Mouse (Mus musculus) stomach, embryonic 16.5 days (tissue): ENCODE results near the gene Dok5. TPM values are rescaled to one million over a fixed set of nuclear protein-coding genes. Genes with fewer than 3 reads are reported as not detected.

Experiments used
- ATAC-seq: fragments of 200-750 bp; cut with Nextera tagmentation; 2 replicates; pipeline ENCODE4 v1.8.0; 2017; ENCODE audit warnings: moderate number of reproducible peaks, moderate TSS enrichment; ENCODE audit not compliant: insufficient read depth, low FRiP score
- H3K27ac ChIP-seq: fragments of 300-500 bp; sonication (generic); 2 replicates; pipeline ENCODE4 v1.5.1; 2014; ENCODE audit warnings: low read length
- H3K27me3 ChIP-seq: fragments of 300-500 bp; sonication (generic); 2 replicates; pipeline ENCODE4 v1.6.1; 2014; ENCODE audit warnings: low read length, control low read depth, mixed read lengths; ENCODE audit not compliant: control insufficient read depth, insufficient read depth
- H3K36me3 ChIP-seq: fragments of 300-500 bp; sonication (generic); 2 replicates; pipeline ENCODE4 v1.6.1; 2014; ENCODE audit warnings: low read length; ENCODE audit not compliant: control insufficient read depth, insufficient read depth
- H3K4me1 ChIP-seq: fragments of 300-500 bp; sonication (generic); 2 replicates; pipeline ENCODE4 v1.6.1; 2014; ENCODE audit warnings: low read length, control low read depth, mixed read lengths; ENCODE audit not compliant: control insufficient read depth, insufficient read depth
- H3K4me2 ChIP-seq: fragments of 300-500 bp; sonication (generic); 2 replicates; pipeline ENCODE4 v1.6.1; 2014; ENCODE audit warnings: low read depth, low read length, mixed read lengths
- H3K4me3 ChIP-seq: fragments of 300-500 bp; sonication (generic); replicated peaks from 2 replicates; pipeline ENCODE4 v1.5.1; 2014; ENCODE audit warnings: mild to moderate bottlenecking, low read length
- H3K9ac ChIP-seq: fragments of 300-500 bp; sonication (generic); 2 replicates; pipeline ENCODE4 v1.6.1; 2014; ENCODE audit warnings: low read length
- H3K9me3 ChIP-seq: fragments of 300-500 bp; sonication (generic); replicated peaks from 2 replicates; pipeline ENCODE4 v1.6.1; 2016; ENCODE audit warnings: low read length, control low read depth; ENCODE audit not compliant: control insufficient read depth
- WGBS: fragments of 180-500 bp; shearing (Covaris S2); extraction: QIAGEN DNeasy Blood & Tissue Kit; methylation state at CpG from one replicate; pipeline ENCODE4 v1.1.7; 2014; 5-methylcytosine and 5-hydroxymethylcytosine counted together
- polyA plus RNA-seq: library from polyadenylated mRNA; unstranded; fragments of >200 nt; fragmentation: Nextera tagmentation; extraction: Ambion mirVana; gene quantifications from 2 replicates; pipeline ENCODE4 v1.2.1, GENCODE M21; 2015

The Dok5 gene
- polyA plus RNA-seq, 1 experiment from 2014 or later, result 3.5 TPM

DNA sequence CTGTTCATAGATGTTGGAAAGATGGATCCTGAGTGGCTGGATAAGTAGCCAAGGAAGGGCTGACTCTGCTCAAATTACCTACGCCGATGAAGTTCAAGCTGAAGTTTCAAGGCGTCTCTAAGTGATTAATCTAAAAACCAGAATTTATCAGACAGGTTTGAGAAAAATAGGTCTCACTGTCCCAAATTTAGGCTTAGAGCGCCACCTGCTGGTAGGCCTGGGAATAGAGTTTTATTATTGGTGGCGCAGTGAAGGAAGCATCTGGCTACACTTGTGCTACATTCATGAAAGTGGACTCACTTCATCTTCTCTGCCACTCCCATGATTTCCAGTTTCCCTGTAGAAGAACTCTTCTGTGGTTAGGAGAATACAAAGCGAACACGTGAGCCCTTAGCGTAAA, 141.8 kb downstream of the Dok5 start:
- H3K4me3 ChIP-seq, result no peak overlapping the region
- H3K9ac ChIP-seq, result no peak overlapping the region; the same call in 1 of the 2 replicates
- no peak overlapping the region for H3K4me2 ChIP-seq
- no peaks in the 10 kb centered on the region for H3K9me3 ChIP-seq
- H3K27ac ChIP-seq, result no peak overlapping the region
- WGBS, result 6% methylated on average over 8 of the region's 8 CpGs
- no peak for ATAC-seq
- no peaks in the 10 kb centered on the region for H3K4me1 ChIP-seq
- H3K27me3 ChIP-seq, result no peaks in the 10 kb centered on the region; the same call in 1 of the 2 replicates
- no peaks in the 10 kb centered on the region for H3K36me3 ChIP-seq

DNA sequence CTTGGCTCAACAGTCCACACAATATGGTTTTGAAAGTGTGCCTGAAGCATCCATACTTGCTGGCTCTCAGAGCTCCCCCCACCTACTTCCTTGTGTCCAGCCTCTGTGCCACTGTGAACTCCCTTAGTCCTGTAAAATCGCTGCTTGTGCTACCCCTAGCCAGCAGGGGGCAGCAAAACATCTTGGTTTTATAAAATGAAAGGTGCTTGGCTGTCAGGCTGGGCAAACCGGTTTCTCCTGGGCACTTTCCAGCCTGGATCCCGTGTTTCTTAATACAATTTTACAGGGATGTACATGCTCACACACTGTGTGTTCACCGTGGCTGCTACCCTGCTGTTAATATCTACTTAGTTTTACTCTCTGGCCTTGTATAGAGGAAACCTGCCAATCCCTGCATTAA, 145.9 kb downstream of the Dok5 start:
- no peaks in the 10 kb centered on the region; the same call in 1 of the 2 replicates for H3K27me3 ChIP-seq
- ATAC-seq, result peak; percentile 69
- WGBS, result under 1% methylated on average over 4 of the region's 4 CpGs
- no peak overlapping the region for H3K4me2 ChIP-seq
- H3K27ac ChIP-seq, result no peak overlapping the region
- no peaks in the 10 kb centered on the region for H3K4me1 ChIP-seq
- H3K9me3 ChIP-seq, result no peaks in the 10 kb centered on the region
- no peak overlapping the region for H3K4me3 ChIP-seq
- H3K9ac ChIP-seq, result no peak overlapping the region
- no peaks in the 10 kb centered on the region for H3K36me3 ChIP-seq

DNA sequence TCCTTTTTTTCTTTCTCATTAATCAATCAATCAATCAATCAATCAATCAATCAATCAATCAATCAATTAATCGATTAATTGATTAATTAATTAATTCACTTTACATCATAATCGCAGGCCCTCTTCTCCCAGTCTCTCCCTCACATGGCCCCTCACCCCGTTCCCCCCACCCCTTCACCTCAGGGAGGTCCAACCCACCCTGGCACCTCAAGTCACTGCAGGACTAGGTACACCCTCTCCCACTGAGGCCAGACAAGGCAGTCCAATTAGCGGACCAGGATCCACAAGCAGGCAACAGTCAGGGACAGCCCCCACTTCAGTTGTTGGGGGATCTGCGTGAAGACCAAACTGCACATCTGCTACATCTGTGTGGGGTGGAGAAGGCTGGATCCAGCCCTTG, 146.3 kb downstream of the Dok5 start:
- H3K4me1 ChIP-seq, result no peaks in the 10 kb centered on the region
- H3K4me2 ChIP-seq, result no peak overlapping the region
- WGBS, result 60% methylated on average over 5 of the region's 5 CpGs
- no peak overlapping the region for H3K4me3 ChIP-seq
- no peak overlapping the region for H3K9ac ChIP-seq
- no peak for ATAC-seq
- no peaks in the 10 kb centered on the region; the same call in 1 of the 2 replicates for H3K27me3 ChIP-seq
- H3K9me3 ChIP-seq, result no peaks in the 10 kb centered on the region
- H3K36me3 ChIP-seq, result no peaks in the 10 kb centered on the region
- no peak overlapping the region for H3K27ac ChIP-seq

DNA sequence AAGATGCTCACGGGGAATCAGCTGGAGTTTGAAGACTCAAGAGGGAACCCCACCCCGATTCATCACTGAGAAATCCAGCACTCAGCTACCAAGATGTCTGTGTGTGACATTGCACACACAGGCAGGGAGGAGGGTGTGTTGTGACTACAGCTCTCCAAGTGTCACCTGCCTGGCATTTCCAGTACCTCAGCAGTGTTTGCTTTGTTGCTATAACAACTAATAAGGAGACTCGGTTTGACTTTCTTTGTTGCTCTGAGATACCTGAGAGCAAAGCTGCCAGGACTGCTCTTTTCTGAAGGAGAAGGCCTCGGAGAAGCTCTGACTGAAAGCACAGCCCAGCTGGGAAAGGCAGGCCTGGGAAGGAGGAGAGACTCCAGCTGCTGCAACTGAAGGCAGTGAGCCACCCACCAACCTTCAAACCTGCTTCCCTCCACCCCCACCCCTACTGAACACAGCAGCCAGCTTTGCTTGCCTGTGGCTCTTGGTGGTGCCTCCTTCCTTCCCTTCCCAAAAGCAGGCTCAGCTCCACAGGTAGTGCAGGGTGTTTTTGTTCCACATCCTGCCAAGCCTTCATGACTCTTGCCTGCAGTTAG, 152.7 kb downstream of the Dok5 start:
- H3K27ac ChIP-seq, result no peak overlapping the region
- no peaks in the 10 kb centered on the region for H3K36me3 ChIP-seq
- H3K9ac ChIP-seq, result no peak overlapping the region
- no peaks in the 10 kb centered on the region for H3K4me1 ChIP-seq
- 31% methylated on average over 4 of the region's 4 CpGs for WGBS
- no peak overlapping the region for H3K4me3 ChIP-seq
- no peaks in the 10 kb centered on the region for H3K9me3 ChIP-seq
- ATAC-seq, result no peak
- H3K4me2 ChIP-seq, result no peak overlapping the region
- H3K27me3 ChIP-seq, result no peaks in the 10 kb centered on the region

DNA sequence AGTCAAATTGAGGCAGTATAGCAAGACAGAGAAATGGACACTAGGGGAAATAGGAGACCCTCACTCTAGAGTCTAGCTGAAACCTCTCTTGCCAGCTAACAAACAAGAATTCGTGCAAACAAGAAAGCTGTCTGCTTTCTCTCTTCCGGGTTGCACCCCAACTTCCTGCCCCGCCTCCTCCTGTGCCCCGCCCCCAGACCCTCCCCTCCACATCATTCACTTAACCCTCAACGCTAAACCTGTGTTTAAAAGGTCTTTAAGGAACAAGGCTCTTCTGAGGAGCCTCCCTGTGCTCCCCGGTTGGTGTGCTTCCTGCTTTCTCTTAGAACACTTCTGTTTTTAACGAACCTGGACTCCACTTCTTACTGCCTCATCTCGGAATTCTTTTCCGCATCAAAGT, 156.4 kb downstream of the Dok5 start:
- H3K4me3 ChIP-seq, result no peak overlapping the region
- no peaks in the 10 kb centered on the region for H3K27me3 ChIP-seq
- no peak overlapping the region for H3K27ac ChIP-seq
- H3K4me1 ChIP-seq, result no peaks in the 10 kb centered on the region
- no peak overlapping the region for H3K4me2 ChIP-seq
- 61% methylated on average over 9 of the region's 9 CpGs for WGBS
- ATAC-seq, result no peak
- H3K9me3 ChIP-seq, result no peaks in the 10 kb centered on the region
- no peak overlapping the region for H3K9ac ChIP-seq
- no peaks in the 10 kb centered on the region for H3K36me3 ChIP-seq

DNA sequence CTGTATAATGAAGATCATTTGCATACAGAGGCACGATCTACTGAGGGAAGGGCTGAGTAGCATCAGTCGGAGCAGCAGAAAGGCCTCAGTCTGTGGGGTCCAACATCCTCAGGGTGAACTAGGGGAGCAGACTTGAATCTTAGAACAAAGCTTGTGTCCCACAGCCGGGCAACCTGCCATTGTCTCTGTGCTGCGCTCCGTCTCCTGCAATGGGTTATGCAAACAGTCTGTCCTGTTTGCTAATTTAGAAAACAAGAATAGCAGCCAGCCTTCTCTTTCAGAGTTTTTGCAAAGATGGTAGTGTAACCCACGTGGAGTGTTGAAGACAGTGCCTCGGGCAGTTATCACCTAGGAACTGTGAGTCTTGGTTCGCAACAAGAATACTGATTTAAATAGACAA, 163.5 kb downstream of the Dok5 start:
- 63% methylated on average over 8 of the region's 8 CpGs for WGBS
- H3K9me3 ChIP-seq, result no peaks in the 10 kb centered on the region
- H3K36me3 ChIP-seq, result no peaks in the 10 kb centered on the region
- no peak overlapping the region for H3K27ac ChIP-seq
- H3K4me3 ChIP-seq, result no peak overlapping the region
- no peaks in the 10 kb centered on the region for H3K27me3 ChIP-seq
- H3K4me1 ChIP-seq, result no peaks in the 10 kb centered on the region
- H3K4me2 ChIP-seq, result no peak overlapping the region
- ATAC-seq, result no peak
- H3K9ac ChIP-seq, result no peak overlapping the region

DNA sequence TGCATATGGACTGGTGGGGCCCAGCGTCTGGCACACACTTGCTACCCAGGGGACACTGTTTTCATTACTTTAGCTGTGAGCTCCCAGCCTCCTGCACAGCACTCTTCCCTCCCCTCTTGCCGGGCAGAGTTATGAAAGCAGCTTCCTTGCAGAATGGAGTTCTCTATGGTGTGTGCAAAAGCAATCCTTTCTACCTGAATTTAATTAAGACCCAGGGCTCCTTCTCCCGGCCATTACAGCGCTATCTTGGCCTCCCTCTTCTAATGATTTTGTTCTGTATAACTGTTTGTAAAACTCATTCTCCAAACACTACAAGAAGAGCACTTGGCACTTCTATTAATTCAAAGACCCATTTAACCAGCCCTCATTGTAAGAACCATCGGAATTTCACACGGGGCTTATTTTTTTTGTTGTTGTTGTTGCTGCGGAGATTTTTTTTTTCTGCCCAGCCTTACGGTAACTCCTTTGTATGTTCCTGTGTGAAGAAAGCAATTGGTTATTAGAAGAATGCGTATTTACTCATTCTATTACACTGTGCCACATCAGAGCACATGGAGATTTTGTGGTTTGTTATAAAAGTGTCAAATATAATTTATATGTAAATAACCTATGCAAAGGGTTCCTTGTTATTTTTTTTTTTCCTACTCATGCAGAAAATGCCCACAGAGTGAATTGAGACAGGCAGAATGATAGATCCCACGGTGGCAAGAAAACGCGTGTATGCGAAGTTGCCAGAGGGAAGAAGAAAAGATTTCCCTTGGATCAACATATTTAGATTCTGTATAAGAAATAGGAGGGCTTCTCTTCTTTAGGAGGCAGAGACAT, 170.8 kb downstream of the Dok5 start:
- WGBS, result 71% methylated on average over 13 of the region's 13 CpGs
- H3K9ac ChIP-seq, result no peak overlapping the region
- no peak overlapping the region for H3K27ac ChIP-seq
- no peak for ATAC-seq
- no peak overlapping the region for H3K4me2 ChIP-seq
- no peak overlapping the region for H3K4me3 ChIP-seq
- no peaks in the 10 kb centered on the region for H3K4me1 ChIP-seq
- H3K36me3 ChIP-seq, result no peaks in the 10 kb centered on the region
- H3K27me3 ChIP-seq, result no peaks in the 10 kb centered on the region
- H3K9me3 ChIP-seq, result peaks cover 3% of the 10 kb centered on the region; the same call in 1 of the 2 replicates

DNA sequence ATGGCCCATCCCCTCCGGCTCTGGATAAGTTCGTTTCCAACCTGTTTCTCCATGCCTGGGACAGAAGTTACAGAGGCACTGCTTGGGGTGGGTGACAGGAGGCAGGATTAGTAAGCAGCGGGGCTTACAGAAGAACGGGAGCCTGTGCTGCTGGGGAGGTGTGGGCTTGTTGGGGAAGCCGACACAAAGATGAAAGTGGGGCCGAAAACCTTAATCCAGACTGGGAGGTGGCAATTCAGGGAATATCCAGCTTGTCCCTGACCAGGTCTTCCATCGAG, 171.4 kb downstream of the Dok5 start:
- Histone ChIP-seq H3K36me3 (no peaks in the 10 kb centered on the region), H3K4me1 (no peaks in the 10 kb centered on the region), H3K9ac (no peak overlapping the region), H3K4me2 (no peak overlapping the region), H3K27me3 (no peaks in the 10 kb centered on the region), H3K9me3 (peaks cover 3% of the 10 kb centered on the region; the same call in 1 of the 2 replicates), H3K4me3 (no peak overlapping the region), H3K27ac (no peak overlapping the region)
- 86% methylated on average over 7 of the region's 7 CpGs for WGBS
- ATAC-seq, result no peak

DNA sequence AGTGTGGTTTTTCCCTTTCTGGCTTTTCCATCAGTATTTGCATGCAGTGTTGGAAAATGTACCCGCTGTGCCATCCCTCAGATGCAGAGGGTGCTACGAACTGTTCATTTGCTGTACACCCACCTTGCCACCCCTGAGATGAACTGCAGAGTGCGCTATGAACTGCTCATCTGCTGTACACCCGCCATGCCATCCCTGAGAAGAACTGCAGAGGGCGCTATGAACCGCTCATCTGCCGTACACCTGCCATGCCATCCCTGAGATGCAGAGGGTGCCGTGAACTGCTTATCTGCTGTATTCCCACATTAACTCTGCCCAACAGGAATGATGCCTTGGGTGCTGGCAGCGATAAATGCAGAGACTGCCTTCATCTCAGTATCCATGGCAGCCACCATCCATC, 171.8 kb downstream of the Dok5 start:
- no peak for ATAC-seq
- 91% methylated on average over 9 of the region's 9 CpGs for WGBS

More for the DNA sequence above, 171.8 kb downstream of the Dok5 start:
- Histone ChIP-seq H3K4me2 (no peak overlapping the region), H3K9me3 (peaks cover 3% of the 10 kb centered on the region; the same call in 1 of the 2 replicates), H3K27ac (no peak overlapping the region), H3K27me3 (no peaks in the 10 kb centered on the region), H3K9ac (no peak overlapping the region), H3K4me1 (no peaks in the 10 kb centered on the region), H3K36me3 (no peaks in the 10 kb centered on the region), H3K4me3 (no peak overlapping the region)
